Mouse (Mus musculus) bone marrow macrophage, adult 2 months (primary cell): ENCODE data around the gene Npc1l1.

Experiments
- CTCF ChIP-seq: IDR thresholded peaks from 2 replicates; pipeline ENCODE4 v1.5.1; 2012; ENCODE audit warnings: low read depth, mild to moderate bottlenecking, low read length, moderate library complexity
- POLR2A ChIP-seq: IDR thresholded peaks from 2 replicates; pipeline ENCODE4 v1.6.1; 2012; ENCODE audit warnings: mild to moderate bottlenecking, low read depth, low read length, borderline replicate concordance

- TF ChIP-seq POLR2A: no peak
- TF ChIP-seq CTCF: no peak
Observed at GRCm38 (mm10) chr11:6177781-6178420, 52.0 kb downstream of the Npc1l1 start.
